Mouse (Mus musculus) retina, postnatal 1 day (tissue): ENCODE measurements around the gene Tmem88.
A peak's percentile ranks its signal among the peaks of the same experiment; 100 is the strongest.

Experiments used
- DNase-seq: peaks from one replicate; pipeline ENCODE4 v3.0.0-alpha.2; 2012

The Tmem88 gene

DNA sequence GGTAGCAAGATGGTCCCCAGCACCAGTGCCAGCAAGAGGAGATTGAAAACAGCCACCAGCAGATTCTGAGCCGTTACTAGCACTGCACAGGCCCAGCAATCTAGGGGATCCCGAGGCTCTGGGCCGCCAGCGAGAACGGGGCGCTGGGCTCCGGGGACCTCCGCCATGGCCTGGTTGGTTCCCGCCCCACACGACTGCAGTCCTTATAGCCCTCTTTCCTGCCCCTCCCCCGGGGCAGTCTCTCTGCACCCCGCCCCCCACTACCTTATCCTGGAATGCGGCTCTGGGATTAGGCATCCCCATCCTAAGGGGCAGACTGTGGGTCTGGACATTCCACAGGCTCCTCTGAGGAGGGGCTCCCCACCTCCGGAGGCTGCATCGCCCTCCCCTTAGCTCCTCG lies at the start of gene Tmem88:
TSS of gene Tmem88 (minus strand) at position 176 of the 400 bp plus-strand sequence.
- DNase-seq: peak; percentile 35

GRCm38 (mm10) chr11:69447299-69447698 lies 49.3 kb upstream of the Tmem88 start:
- no peak for DNase-seq

- no peak for DNase-seq
Measured at GRCm38 (mm10) chr11:69443328-69443727, 45.3 kb upstream of the Tmem88 start.

DNA sequence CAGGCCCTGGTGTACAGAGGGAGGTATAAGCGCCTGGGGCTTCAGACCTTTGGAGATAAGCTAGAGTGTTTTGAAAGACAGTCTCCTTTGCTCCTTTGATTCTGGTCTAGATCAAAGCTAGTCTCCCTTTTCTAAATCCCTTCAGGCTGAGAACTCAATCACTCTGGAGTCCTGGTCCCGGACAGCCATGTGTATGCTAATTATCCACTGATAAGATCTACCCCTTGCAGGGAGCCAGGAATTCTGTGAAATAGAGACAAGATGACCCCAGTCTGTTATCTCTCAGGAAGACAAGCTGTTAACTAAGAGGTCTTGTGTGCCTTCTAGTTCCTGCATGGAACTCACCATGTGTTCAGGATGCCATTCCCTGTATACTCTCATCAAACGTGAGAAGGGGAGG lies 39.3 kb upstream of the Tmem88 start:
- DNase-seq: no peak

- DNase-seq: no peak
Measured at GRCm38 (mm10) chr11:69433189-69433588, 35.2 kb upstream of the Tmem88 start.

- DNase-seq: no peak
Measured at GRCm38 (mm10) chr11:69432640-69432982, 34.6 kb upstream of the Tmem88 start.

DNA sequence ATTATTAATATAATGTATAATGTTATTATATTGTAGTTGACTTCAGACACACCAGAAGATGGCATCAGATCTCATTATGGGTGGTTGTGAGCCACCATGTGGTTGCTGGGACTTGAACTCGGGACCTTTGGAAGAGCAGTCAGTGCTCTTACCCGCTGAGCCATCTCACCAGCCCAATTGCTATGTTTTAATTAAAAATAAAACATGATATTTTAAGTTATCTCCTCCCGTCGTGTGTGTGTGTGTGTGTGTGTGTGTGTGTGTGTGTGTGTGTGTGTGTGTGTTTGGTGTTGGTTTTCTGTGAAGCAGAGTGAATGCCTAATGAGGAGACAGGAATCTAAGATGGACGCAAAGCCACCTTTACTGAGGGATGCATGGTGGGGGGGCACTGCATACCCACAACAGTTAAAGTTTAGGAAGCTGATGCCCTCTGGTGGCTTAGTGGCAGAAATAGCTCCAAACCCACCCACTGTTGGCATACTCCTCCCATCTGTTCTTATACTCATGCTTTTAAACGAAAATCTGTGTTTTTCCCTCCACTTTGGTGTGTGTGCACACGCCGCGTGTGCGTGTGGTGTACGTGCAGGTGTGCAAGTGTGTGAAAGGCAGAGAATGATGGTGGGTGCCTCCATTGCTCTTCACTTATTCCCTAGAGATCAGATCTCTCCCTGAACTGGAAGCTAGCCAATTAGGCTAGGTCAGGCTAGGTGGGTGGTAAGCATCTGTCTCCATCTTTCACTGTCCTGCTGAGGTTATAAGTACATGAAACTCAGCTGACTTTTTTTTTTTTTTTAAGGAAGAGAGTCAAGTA lies 34.0 kb upstream of the Tmem88 start:
- DNase-seq: peak; percentile 91

- no peak for DNase-seq
Measured at GRCm38 (mm10) chr11:69430631-69431030, 32.6 kb upstream of the Tmem88 start.

DNA sequence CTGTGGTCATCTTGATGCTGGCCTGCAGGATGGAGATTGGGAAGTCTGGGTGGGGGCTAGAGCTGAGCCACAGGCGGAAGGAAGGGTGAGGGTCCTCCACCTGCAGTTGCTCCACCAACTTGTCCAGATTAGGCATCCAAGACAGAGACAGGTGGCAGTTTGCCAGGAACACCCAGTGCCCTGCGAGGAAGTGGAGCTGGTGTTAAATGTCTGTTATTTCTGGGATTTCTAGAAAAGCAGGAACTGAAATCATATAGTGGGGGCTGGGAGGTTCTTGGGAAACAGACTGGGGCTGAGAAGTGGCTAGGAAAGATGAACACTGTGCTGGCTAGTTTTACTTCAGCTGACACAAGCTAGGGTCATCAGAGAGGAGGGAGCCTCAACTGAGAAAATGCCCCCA lies 31.3 kb upstream of the Tmem88 start:
- no peak for DNase-seq

DNA sequence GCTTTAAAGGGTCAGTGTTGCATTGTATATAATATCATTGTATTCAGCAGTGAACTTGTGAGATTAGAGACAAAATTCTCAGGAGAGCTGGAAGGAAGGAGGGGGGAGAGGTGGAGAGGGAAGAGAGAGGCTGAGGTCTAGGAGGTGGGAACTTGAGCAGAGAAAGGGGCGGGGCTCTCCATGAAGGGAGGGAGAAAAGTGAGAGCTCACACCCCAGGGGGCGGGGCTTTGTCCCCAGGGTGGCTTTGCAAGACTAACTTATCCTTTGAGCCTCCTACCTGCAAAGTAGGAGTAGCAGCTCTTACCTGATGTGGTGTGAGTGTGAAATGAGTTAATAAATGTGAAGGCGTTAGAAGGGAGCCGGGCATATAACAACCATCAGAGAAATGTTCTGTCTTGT lies 30.7 kb upstream of the Tmem88 start:
- DNase-seq: peak; percentile 31

GRCm38 (mm10) chr11:69426246-69426645 lies 28.2 kb upstream of the Tmem88 start:
- no peak for DNase-seq

- DNase-seq: no peak
Measured at GRCm38 (mm10) chr11:69423885-69424284, 25.9 kb upstream of the Tmem88 start.

DNA sequence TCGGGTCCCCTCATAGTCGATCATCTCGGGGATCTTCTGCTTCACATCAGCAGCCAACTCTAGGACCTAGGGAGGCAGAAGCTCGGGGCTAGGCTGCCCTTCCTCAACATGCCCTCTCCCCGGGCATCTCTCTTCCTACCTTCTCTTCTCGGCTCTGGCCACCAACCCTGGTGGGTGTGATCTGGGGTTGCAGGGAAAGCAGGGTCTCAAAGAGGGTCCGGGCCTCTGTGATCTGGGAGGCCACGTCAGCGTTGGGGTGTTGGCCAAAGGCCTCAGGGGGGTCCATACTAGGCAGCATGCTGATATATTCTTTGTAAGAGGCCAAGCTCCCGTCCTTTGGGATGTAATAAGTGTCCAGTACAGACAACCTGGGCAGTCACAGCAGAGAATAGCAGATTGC lies 24.8 kb upstream of the Tmem88 start:
- no peak for DNase-seq

DNA sequence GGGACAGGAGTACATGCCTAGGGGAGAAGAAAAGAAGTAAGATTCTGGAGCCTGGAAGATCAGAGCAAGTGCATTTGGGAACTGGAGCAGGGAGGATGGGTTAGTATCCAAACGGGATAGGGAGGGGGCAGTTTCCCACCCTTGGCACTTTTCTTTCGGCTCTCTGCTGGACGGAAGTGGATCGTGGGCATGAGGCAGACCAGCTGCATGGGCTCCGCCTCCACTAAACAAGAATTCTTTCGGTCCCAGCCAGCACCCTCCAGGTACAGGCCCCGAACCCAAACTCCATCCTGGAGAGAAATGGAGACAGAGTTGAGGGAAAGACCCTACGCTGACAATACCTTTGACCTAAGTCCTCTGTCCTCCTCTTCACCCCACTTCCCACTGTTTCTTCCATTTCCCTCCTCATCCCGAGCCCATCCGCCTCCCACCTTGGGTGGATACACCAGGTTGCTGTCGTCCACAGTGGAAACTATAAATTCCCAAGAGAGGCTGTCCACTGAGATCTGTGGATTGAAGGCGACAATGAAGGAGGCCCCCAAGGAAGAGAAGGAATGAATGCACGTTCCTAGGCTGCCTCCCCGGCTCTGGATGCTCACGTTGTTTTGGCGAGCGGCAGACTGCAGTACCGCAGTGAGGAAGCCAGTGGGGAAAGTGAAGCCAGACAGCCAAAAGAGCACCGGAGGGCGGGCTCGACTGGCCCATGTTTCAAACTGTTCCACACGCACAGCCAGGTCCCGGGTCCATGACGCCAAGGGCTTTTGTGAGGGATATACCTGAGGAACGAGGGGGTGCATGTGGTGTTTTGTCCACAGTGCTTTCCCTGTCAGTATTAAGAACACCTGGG lies 23.3 kb upstream of the Tmem88 start:
- DNase-seq: no peak

GRCm38 (mm10) chr11:69420554-69421000 lies 22.5 kb upstream of the Tmem88 start:
- DNase-seq: no peak

DNA sequence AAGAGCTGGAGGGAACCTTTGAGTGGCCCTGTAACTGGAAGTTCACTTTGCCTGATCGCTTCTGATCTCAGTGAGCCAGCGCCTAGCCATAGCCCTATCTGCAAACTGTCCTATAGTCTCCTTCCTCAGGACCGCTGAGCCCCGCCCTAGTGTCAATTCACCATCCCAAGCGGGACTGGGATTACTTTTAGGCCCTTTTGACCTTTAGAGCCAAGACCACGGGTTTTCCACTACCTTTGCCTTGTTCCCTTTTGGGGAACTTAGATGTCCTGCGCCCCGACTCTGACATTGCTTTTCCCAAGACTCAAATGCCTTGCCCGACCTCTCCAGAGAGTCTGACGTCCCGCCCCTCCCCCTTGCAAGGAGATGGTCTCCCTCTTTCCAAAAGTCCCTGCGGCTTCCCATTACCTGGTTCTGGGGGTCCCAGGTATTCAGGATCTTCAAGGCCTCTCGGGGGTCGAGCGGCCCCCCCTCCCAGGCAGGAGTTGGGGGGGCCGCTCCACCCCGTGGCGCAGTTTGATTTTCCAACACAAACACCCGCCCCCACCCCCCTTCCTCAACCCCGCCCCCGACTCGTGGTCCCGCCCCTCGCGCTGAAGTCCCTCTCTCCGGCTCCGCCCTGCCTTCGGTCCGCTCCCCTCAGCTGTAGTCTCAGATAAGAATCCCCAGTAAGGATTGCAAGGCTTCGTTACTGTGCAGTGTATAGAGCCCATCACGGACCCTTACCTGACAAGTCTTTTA lies 21.9 kb upstream of the Tmem88 start:
- DNase-seq: peak; percentile 57

DNA sequence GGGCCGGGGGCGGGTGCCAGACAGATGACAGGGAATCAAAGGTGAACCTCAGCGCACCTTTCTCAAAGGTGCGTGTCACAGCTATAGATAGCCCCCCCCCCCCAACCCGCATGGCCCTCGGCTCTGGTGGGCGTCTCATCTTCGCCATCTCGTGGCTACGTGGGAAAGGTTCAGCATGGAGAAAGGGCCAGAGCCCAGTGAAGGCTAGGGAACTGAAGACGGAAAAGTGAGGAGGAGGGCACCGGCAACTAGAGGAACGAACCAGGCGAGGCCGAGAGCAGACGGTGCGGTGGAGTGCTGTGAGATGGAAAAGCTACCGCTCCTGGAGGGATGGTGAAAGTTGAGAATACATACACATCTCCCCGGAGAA lies 21.4 kb upstream of the Tmem88 start:
- peak; percentile 69 for DNase-seq

DNA sequence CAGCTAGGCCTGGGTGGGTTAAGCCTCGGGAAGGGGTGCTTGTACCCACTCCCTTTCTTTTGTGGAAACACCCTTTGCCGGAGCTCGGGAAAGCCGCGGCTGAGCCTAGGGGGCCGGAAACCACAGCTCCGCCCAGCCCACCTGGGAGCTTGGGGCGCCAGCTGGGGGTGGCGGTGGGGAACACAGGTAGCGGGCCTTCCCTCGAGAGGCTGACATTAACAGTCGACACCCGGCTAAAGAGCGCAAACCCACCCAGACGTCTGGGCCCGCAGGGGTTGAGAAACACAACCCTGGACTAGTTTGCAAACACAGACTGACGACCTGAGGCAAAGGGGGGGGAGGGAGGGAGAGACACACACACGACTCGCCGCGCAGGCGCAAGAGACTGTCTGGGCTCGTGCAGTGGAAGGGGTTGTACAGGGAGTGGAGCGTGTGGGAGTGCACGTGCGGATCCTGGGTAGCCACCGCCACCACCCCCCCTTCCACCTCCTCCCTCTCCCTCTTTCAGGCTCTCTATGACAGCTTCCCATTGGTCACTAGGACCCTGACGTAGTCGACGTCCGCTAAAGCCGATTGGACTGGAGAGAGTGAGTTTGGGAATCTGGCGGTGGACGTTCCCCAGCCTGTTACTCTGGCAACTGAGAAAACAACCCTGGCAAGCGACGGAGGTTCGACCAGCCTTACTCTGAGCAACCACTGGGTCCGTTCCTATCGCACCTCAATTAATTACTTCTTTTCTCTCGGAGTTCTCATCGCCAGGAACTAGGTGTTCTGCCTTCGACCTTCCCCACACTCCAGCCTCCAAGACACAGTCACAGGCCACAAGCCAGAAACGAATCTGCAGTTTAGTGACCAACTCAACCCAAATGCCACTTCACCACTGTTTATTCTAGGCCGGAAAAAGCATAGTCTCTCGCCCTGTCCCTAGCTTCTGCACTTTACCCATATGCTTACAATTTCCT lies 20.7 kb upstream of the Tmem88 start:
- DNase-seq: peak; percentile 99

GRCm38 (mm10) chr11:69417449-69418384 lies 19.7 kb upstream of the Tmem88 start:
- DNase-seq: peak; percentile 98

GRCm38 (mm10) chr11:69416921-69417448 lies 19.0 kb upstream of the Tmem88 start:
- no peak for DNase-seq

GRCm38 (mm10) chr11:69416509-69416908 lies 18.5 kb upstream of the Tmem88 start:
- no peak for DNase-seq
